Mouse (Mus musculus) CH12.LX (cell line): ENCODE measurements at regions not wholly inside any gene's neighbourhood (a gene's known extent, or its start where the extent isn't known, plus 50 kb on each side); places are given as distances from the start of the nearest gene placed in this dataset.

Experiments
- BHLHE40 ChIP-seq: IDR thresholded peaks from 2 replicates; pipeline ENCODE4 v1.6.1; 2011; ENCODE audit warnings: mild to moderate bottlenecking, low read depth, low read length, improper control_type of control experiment
- CHD1 ChIP-seq: IDR thresholded peaks from 2 replicates; pipeline ENCODE4 v1.6.1; 2012; ENCODE audit warnings: low read depth, low read length, improper control_type of control experiment, inconsistent platforms
- CHD2 ChIP-seq: IDR thresholded peaks from 2 replicates; pipeline ENCODE4 v1.6.1; 2011; ENCODE audit warnings: low read length, improper control_type of control experiment
- CTCF ChIP-seq, 2 experiments: IDR thresholded peaks in 1 of 2; conservative IDR thresholded peaks in 1 of 2; 2 replicates each; pipeline ENCODE4 v1.5.1; 2011 to 2012; ENCODE audit warnings: low read depth in 2 of 2, low read length in 2 of 2, improper control_type of control experiment in 1 of 2, inconsistent platforms in 1 of 2, mild to moderate bottlenecking in 1 of 2, moderate library complexity in 1 of 2
- E2F4 ChIP-seq: IDR thresholded peaks from 2 replicates; pipeline ENCODE4 v1.6.1; 2011; ENCODE audit warnings: low read depth, low read length, improper control_type of control experiment; ENCODE audit not compliant: insufficient replicate concordance
- EP300 ChIP-seq: IDR thresholded peaks from 2 replicates; pipeline ENCODE4 v1.6.1; 2011; ENCODE audit warnings: low read length, improper control_type of control experiment
- ETS1 ChIP-seq: conservative IDR thresholded peaks from 2 replicates; pipeline ENCODE4 v1.6.1; 2012; ENCODE audit warnings: low read depth, mild to moderate bottlenecking, inconsistent platforms, low read length, improper control_type of control experiment, moderate library complexity
- MAX ChIP-seq: IDR thresholded peaks from 2 replicates; pipeline ENCODE4 v1.6.1; 2011; ENCODE audit warnings: low read length, improper control_type of control experiment
- NELFE ChIP-seq: IDR thresholded peaks from 2 replicates; pipeline ENCODE4 v1.6.1; 2011; ENCODE audit warnings: low read depth, low read length, improper control_type of control experiment
- POLR2A ChIP-seq: IDR thresholded peaks from 2 replicates; pipeline ENCODE4 v1.6.1; 2011; ENCODE audit warnings: low read depth, mild to moderate bottlenecking, improper control_type of control experiment, low read length
- TBP ChIP-seq: conservative IDR thresholded peaks from 2 replicates; pipeline ENCODE4 v1.6.1; 2011; ENCODE audit warnings: low read depth, low read length, improper control_type of control experiment
- TCF12 ChIP-seq: IDR thresholded peaks from 2 replicates; pipeline ENCODE4 v1.6.1; 2014; ENCODE audit warnings: low read depth, mild to moderate bottlenecking, inconsistent platforms, low read length, improper control_type of control experiment
- USF1 ChIP-seq: IDR thresholded peaks from 2 replicates; pipeline ENCODE4 v1.6.1; 2014; ENCODE audit warnings: low read depth, mild to moderate bottlenecking, inconsistent platforms, low read length, improper control_type of control experiment
- USF2 ChIP-seq: conservative IDR thresholded peaks from 2 replicates; pipeline ENCODE4 v1.6.1; 2011; ENCODE audit warnings: low read depth, low read length, improper control_type of control experiment

DNA sequence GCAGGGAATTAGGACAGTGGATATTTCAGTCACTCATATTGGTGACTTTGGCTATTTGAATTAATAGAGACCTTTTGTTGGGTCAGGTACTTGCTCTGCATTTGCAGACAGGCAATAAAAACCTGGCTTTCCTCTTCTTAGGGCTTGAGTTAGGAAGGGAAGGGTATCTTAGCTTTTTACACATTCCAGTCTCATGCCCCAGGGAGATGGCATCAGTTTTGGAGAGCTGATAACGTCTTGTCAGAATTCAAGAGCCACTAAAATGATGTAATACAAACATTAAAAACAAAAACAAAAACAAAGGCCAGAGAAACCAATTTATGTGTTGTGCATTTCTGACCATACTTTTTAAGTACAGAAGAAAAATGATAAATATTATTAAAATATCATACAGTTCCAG is 214.3 kb downstream of the Ktn1 start:
- TF ChIP-seq USF1 = no peak
- no peak for TF ChIP-seq MAX
- TF ChIP-seq POLR2A = no peak
- no peak for TF ChIP-seq ETS1
- TF ChIP-seq CTCF (conservative IDR thresholded peaks at IDR 0.05 in 1 of 2, IDR thresholded peaks at IDR 0.05 in 1 of 2; ENCODE audit: low read depth in 2 of 2, low read length in 2 of 2) = no peak
- TF ChIP-seq USF2 = no peak
- TF ChIP-seq E2F4 = no peak
- TF ChIP-seq NELFE = no peak
- TF ChIP-seq CHD2 = no peak
- TF ChIP-seq EP300 = no peak
- no peak for TF ChIP-seq TBP
- TF ChIP-seq TCF12 = no peak
- no peak for TF ChIP-seq BHLHE40
- no peak for TF ChIP-seq CHD1
